Mouse (Mus musculus): ENCODE measurements around the gene Ccr3. TPM values are rescaled to one million over a fixed set of nuclear protein-coding genes. Genes with fewer than 3 reads are reported as not detected.

Gene Ccr3
- total and polyA plus RNA-seq, 3 experiments, result 0.04 TPM; not detected in 2

GRCm38 (mm10) chr9:123986217-123986616 lies 35.6 kb upstream of the Ccr3 start (continued):
- peak; percentile 88 for TF ChIP-seq RAD21 (IDR thresholded peaks at IDR 0.05; ENCODE audit: low read depth, low read length)
- TF ChIP-seq NELFE (IDR thresholded peaks at IDR 0.05; ENCODE audit: low read depth, low read length), result no peak
- TF ChIP-seq TCF12 (IDR thresholded peaks at IDR 0.05; ENCODE audit: low read depth, low read length), result no peak
- no peak for TF ChIP-seq ZKSCAN1 (IDR thresholded peaks at IDR 0.05; ENCODE audit: borderline replicate concordance, low read depth, low read length)

- Histone ChIP-seq H3K4me2 (ENCODE audit: insufficient read depth, low read depth, poor library complexity, severe bottlenecking) (peak overlapping the region; percentile 50), H3K36me3 (replicated peaks in 1 of 2; ENCODE audit: control insufficient read depth in 1 of 2, insufficient read depth in 1 of 2, low read length in 1 of 2) (no peaks in the 10 kb centered on the region), H3K27me3 (replicated peaks) (no peaks in the 10 kb centered on the region), H3K27ac (ENCODE audit: insufficient read depth, low read depth) (no peak overlapping the region), H3K79me2 (replicated peaks; ENCODE audit: control insufficient read depth, extremely low read depth, insufficient read depth, poor library complexity, severe bottlenecking) (no peaks in the 10 kb centered on the region), H3K4me1 (ENCODE audit: control insufficient read depth in 1 of 2, insufficient read depth in 2 of 2) (peaks cover 0 to 47% of the 10 kb centered on the region in 2 experiments; a peak in 2 of 4 replicates), H3K9me3 (replicated peaks; ENCODE audit: low read length) (no peaks in the 10 kb centered on the region), H3K9ac (ENCODE audit: insufficient read depth, low read depth) (no peak overlapping the region), H3K4me3 (replicated peaks in 1 of 3; ENCODE audit: low read depth in 2 of 3, low read length in 2 of 3, poor library complexity in 1 of 3) (no peak overlapping the region)
- in situ Hi-C loops (cut with MboI; ENCODE audit: low pct_ligation_motif_present, low pct_unique_long_range_greater_than_20kb, low sequenced_read_pairs), result no loop called here
- TF ChIP-seq EP300 (IDR thresholded peaks at IDR 0.05; ENCODE audit: low read length) (no peak), POLR2AphosphoS2 (IDR thresholded peaks at IDR 0.05; ENCODE audit: low read depth, low read length) (no peak), ZMIZ1 (IDR thresholded peaks at IDR 0.05; ENCODE audit: low read depth, low read length) (no peak), POLR2A (IDR thresholded peaks at IDR 0.05; ENCODE audit: low read depth, low read length) (no peak), SIN3A (IDR thresholded peaks at IDR 0.05; ENCODE audit: low read length) (no peak), CHD1 (IDR thresholded peaks at IDR 0.05; ENCODE audit: low read depth, low read length) (no peak), TCF12 (IDR thresholded peaks at IDR 0.05; ENCODE audit: low read depth, low read length) (no peak), KAT2A (IDR thresholded peaks at IDR 0.05; ENCODE audit: insufficient replicate concordance, low read length) (no peak), BHLHE40 (IDR thresholded peaks at IDR 0.05; ENCODE audit: low read depth, low read length) (no peak), MYC (IDR thresholded peaks at IDR 0.05; ENCODE audit: low read depth, low read length) (no peak), MXI1 (IDR thresholded peaks at IDR 0.05; ENCODE audit: low read depth, low read length) (no peak), RCOR1 (conservative IDR thresholded peaks at IDR 0.05; ENCODE audit: low read depth, low read length) (no peak), USF2 (conservative IDR thresholded peaks at IDR 0.05; ENCODE audit: low read depth, low read length) (no peak), UBTF (IDR thresholded peaks at IDR 0.05; ENCODE audit: low read depth, low read length) (no peak), TBP (conservative IDR thresholded peaks at IDR 0.05; ENCODE audit: low read depth, low read length) (no peak)
- no peak for DNase-seq (ENCODE audit: extremely low read depth)
- dilution Hi-C loops (cut with MboI; ENCODE audit: extremely low pct_ligation_motif_present, extremely low pct_unique_long_range_greater_than_20kb, low sequenced_read_pairs), result no loop called here
These were observed 32.1 kb upstream of the Ccr3 start for GRCm38 (mm10) chr9:123989671-123990070.

DNA sequence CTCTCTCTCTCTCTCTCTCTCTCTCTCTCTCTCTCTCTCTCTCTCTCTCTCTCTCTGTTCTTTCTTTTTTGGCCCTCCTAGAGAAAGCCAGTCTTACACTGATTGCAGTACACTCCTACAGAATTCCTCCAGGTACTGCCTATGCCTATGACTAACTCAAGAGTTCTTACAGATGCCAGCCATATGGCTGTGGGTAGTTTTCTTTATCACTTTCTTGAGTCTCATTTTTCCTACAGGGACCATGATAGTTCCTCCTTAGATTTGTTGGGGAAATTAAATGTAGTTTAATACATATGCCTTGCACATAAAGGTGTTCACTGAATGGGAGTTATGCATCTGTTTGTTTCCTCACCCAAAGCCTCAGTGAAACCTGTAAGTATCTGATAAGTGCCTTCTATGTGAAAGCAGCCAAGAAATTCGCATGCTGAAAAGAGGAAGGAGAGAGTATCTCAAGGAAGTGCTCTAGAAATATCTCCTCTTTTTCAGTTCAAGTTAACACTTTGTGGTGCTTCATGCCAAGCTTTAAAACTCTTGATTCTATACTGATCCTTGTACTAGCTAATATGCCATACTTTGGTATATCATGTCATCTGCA lies 30.4 kb upstream of the Ccr3 start:
- Histone ChIP-seq H3K36me3 (replicated peaks in 1 of 2; ENCODE audit: control insufficient read depth in 1 of 2, insufficient read depth in 1 of 2, low read length in 1 of 2) (no peaks in the 10 kb centered on the region), H3K79me2 (replicated peaks; ENCODE audit: control insufficient read depth, extremely low read depth, insufficient read depth, poor library complexity, severe bottlenecking) (no peaks in the 10 kb centered on the region), H3K4me3 (replicated peaks in 1 of 3; ENCODE audit: low read depth in 2 of 3, low read length in 2 of 3, poor library complexity in 1 of 3) (no peak overlapping the region), H3K4me2 (ENCODE audit: insufficient read depth, low read depth, poor library complexity, severe bottlenecking) (no peak overlapping the region), H3K9me3 (replicated peaks; ENCODE audit: low read length) (no peaks in the 10 kb centered on the region), H3K27me3 (replicated peaks) (no peaks in the 10 kb centered on the region), H3K4me1 (ENCODE audit: control insufficient read depth in 1 of 2, insufficient read depth in 2 of 2) (peaks cover 2 to 30% of the 10 kb centered on the region in 2 experiments; a peak in 3 of 4 replicates), H3K9ac (ENCODE audit: insufficient read depth, low read depth) (no peak overlapping the region), H3K27ac (ENCODE audit: insufficient read depth, low read depth) (no peak overlapping the region)
- TF ChIP-seq BHLHE40 (IDR thresholded peaks at IDR 0.05; ENCODE audit: low read depth, low read length), result no peak
- no peak for TF ChIP-seq USF2 (conservative IDR thresholded peaks at IDR 0.05; ENCODE audit: low read depth, low read length)
- TF ChIP-seq MAFK (IDR thresholded peaks at IDR 0.05; ENCODE audit: insufficient replicate concordance, low read length), result no peak
- TF ChIP-seq MAX (IDR thresholded peaks at IDR 0.05; ENCODE audit: low read length), result no peak
- no peak for TF ChIP-seq ZC3H11A (IDR thresholded peaks at IDR 0.05; ENCODE audit: low read depth, low read length)
- no peak for TF ChIP-seq NRF1 (IDR thresholded peaks at IDR 0.05; ENCODE audit: low read depth, low read length)
- no peak for TF ChIP-seq SIN3A (IDR thresholded peaks at IDR 0.05; ENCODE audit: low read length)
- no peak for TF ChIP-seq JUN (IDR thresholded peaks at IDR 0.05; ENCODE audit: insufficient read depth, low read depth, low read length)
- no peak for TF ChIP-seq MXI1 (IDR thresholded peaks at IDR 0.05; ENCODE audit: low read depth, low read length)
- no peak for TF ChIP-seq GABPA (IDR thresholded peaks at IDR 0.05; ENCODE audit: insufficient replicate concordance, low read depth, low read length)
- TF ChIP-seq PAX5 (IDR thresholded peaks at IDR 0.05; ENCODE audit: low read length), result no peak
- TF ChIP-seq ZKSCAN1 (IDR thresholded peaks at IDR 0.05; ENCODE audit: borderline replicate concordance, low read depth, low read length), result no peak
- TF ChIP-seq MYC (IDR thresholded peaks at IDR 0.05; ENCODE audit: low read depth, low read length), result no peak
- no peak for TF ChIP-seq POLR2AphosphoS2 (IDR thresholded peaks at IDR 0.05; ENCODE audit: low read depth, low read length)
- in situ Hi-C loops (cut with MboI; ENCODE audit: low pct_ligation_motif_present, low pct_unique_long_range_greater_than_20kb, low sequenced_read_pairs) (no loop called here), dilution Hi-C loops (cut with MboI; ENCODE audit: extremely low pct_ligation_motif_present, extremely low pct_unique_long_range_greater_than_20kb, low sequenced_read_pairs) (no loop called here)
- DNase-seq (ENCODE audit: extremely low read depth), result no peak

Measured in CH12.LX (cell line).